Mouse (Mus musculus) ES-E14 (cell line): Measurements from ENCODE around the gene Macrod2.

ENCODE experiments used
- HCFC1 ChIP-seq: IDR thresholded peaks from 2 replicates; pipeline ENCODE4 v1.6.1; 2012; ENCODE audit warnings: low read length, inconsistent platforms, borderline replicate concordance; ENCODE audit not compliant: insufficient read depth
- ZC3H11A ChIP-seq: IDR thresholded peaks from 2 replicates; pipeline ENCODE4 v1.6.1; 2012; ENCODE audit warnings: low read depth, mild to moderate bottlenecking, inconsistent platforms, low read length, borderline replicate concordance

- TF ChIP-seq HCFC1, result no peak
- no peak for TF ChIP-seq ZC3H11A
These were observed 379.8 kb downstream of the Macrod2 start for GRCm38 (mm10) chr2:140774808-140775370.
